Mouse (Mus musculus): ENCODE measurements around the gene Gm42957. TPM values are rescaled to one million over a fixed set of nuclear protein-coding genes. Genes with fewer than 3 reads are reported as not detected.

Gm42957 gene
- total and polyA plus RNA-seq, 3 experiments = 0.08 to 0.11 TPM; not detected in 1

DNA sequence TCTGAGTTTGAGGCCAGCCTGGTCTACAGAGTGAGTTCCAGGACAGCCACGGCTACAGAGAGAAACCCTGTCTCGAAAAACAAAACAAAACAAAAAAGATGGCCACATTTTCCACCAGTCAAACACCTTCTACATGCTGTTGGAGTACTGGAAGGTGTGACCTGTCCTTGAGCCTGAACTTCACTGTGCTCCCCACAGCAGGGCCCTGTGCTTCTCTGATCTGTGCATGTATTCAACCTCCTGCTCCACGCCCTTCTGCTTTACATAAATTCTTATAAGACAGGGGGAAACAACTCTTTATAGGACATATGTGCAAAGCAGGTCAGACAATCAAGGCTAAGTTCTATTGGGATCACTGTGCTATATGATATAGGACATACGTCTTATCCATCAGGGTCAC is 12.1 kb upstream of the Gm42957 start:
- Histone ChIP-seq H3K36me3 (replicated peaks in 1 of 2; ENCODE audit: control insufficient read depth in 1 of 2, insufficient read depth in 1 of 2, low read length in 1 of 2) (peaks cover 31 to 56% of the 10 kb centered on the region in 2 experiments), H3K27ac (ENCODE audit: insufficient read depth, low read depth) (no peak overlapping the region), H3K4me3 (replicated peaks in 1 of 3; ENCODE audit: low read depth in 2 of 3, low read length in 2 of 3, poor library complexity in 1 of 3) (no peak overlapping the region), H3K4me2 (ENCODE audit: insufficient read depth, low read depth, poor library complexity, severe bottlenecking) (no peak overlapping the region), H3K9ac (ENCODE audit: insufficient read depth, low read depth) (no peak overlapping the region), H3K4me1 (ENCODE audit: control insufficient read depth in 1 of 2, insufficient read depth in 2 of 2) (0 out of 4 replicates have a peak, but pooled peaks cover 0 to 6% of the 10 kb centered on the region in 2 experiments), H3K27me3 (replicated peaks) (no peaks in the 10 kb centered on the region), H3K79me2 (replicated peaks; ENCODE audit: control insufficient read depth, extremely low read depth, insufficient read depth, poor library complexity, severe bottlenecking) (no peaks in the 10 kb centered on the region; the same call in 1 of the 2 replicates), H3K9me3 (replicated peaks; ENCODE audit: low read length) (no peaks in the 10 kb centered on the region)
- no peak for TF ChIP-seq ELF1 (IDR thresholded peaks at IDR 0.05; ENCODE audit: low read depth, low read length)
- no peak for DNase-seq (ENCODE audit: extremely low read depth)
- in situ Hi-C loops (cut with MboI; ENCODE audit: low pct_ligation_motif_present, low pct_unique_long_range_greater_than_20kb, low sequenced_read_pairs) (no loop called here), dilution Hi-C loops (cut with MboI; ENCODE audit: extremely low pct_ligation_motif_present, extremely low pct_unique_long_range_greater_than_20kb, low sequenced_read_pairs) (no loop called here)

DNA sequence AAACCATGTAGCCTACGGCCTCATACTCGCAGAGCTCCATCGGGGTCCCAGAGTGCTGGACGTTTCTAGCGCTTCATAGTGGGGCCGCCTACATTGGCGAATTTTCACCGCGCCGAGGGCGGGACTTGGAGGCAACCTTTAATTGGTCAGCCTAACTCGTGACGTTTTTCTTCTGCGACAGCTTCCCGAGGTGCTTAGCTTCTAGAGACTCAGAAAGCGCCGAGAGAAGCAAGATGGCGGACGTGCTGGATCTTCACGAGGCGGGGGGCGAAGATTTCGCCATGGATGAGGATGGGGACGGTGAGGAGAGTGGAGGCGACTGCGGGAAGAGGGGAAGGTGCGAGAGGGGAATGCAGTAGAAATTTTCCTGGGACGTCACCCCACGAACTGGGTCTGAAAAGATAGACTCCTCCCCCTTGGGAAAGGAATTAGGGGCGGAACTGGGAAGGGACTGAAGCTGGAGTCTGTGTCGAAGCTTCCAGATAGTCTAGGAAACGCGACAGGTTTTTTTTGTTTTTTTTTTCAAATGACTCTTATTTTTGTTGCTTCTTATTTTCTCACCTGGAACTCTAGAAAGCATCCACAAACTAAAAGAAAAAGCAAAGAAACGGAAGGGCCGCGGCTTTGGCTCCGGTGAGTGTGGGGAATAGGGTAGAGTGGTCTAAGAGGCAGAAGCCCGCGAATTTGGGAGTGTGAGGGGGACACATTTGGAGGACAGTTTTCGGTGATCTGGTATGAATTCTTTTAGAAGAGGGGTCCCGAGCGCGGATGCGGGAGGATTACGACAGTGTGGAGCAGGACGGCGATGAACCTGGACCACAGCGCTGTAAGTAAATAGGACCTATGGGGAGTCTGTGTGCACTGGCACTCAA is 5.3 kb upstream of the Gm42957 start, which contains the start of gene Rbm8a:
Gene Rbm8a, plus strand, starts transcription at position 205 of the 872 bp plus-strand sequence.
- Histone ChIP-seq H3K36me3 (replicated peaks in 1 of 2; ENCODE audit: control insufficient read depth in 1 of 2, insufficient read depth in 1 of 2, low read length in 1 of 2) (peaks cover 15 to 36% of the 10 kb centered on the region in 2 experiments), H3K27ac (ENCODE audit: insufficient read depth, low read depth) (peak within 1 kb of the TSS; percentile 29; the same call in 1 of the 2 replicates), H3K27me3 (replicated peaks) (no peaks in the 10 kb centered on the region), H3K4me3 (replicated peaks in 1 of 3; ENCODE audit: low read depth in 2 of 3, low read length in 2 of 3, poor library complexity in 1 of 3) (peak within 1 kb of the TSS; percentile 77 to 88 (median 78)), H3K79me2 (replicated peaks; ENCODE audit: control insufficient read depth, extremely low read depth, insufficient read depth, poor library complexity, severe bottlenecking) (peaks cover 16% of the 10 kb centered on the region), H3K9ac (ENCODE audit: insufficient read depth, low read depth) (peak within 1 kb of the TSS; percentile 92), H3K4me1 (ENCODE audit: control insufficient read depth in 1 of 2, insufficient read depth in 2 of 2) (peaks cover 0 to 26% of the 10 kb centered on the region in 2 experiments; a peak in 2 of 4 replicates), H3K4me2 (ENCODE audit: insufficient read depth, low read depth, poor library complexity, severe bottlenecking) (peak within 1 kb of the TSS; percentile 98), H3K9me3 (replicated peaks; ENCODE audit: low read length) (no peaks in the 10 kb centered on the region)
- dilution Hi-C loops (cut with MboI; ENCODE audit: extremely low pct_ligation_motif_present, extremely low pct_unique_long_range_greater_than_20kb, low sequenced_read_pairs) = no loop called here
- no peak for TF ChIP-seq UBTF (IDR thresholded peaks at IDR 0.05; ENCODE audit: low read depth, low read length)
- TF ChIP-seq SMC3 (IDR thresholded peaks at IDR 0.05; ENCODE audit: low read depth, low read length) = no peak
- TF ChIP-seq EP300 (IDR thresholded peaks at IDR 0.05; ENCODE audit: low read length) = no peak; the same call in 1 of the 2 replicates
- no peak for TF ChIP-seq RCOR1 (conservative IDR thresholded peaks at IDR 0.05; ENCODE audit: low read depth, low read length)
- peak; percentile 93 for TF ChIP-seq POLR2A (IDR thresholded peaks at IDR 0.05; ENCODE audit: low read depth, low read length)
- TF ChIP-seq GABPA (IDR thresholded peaks at IDR 0.05; ENCODE audit: insufficient replicate concordance, low read depth, low read length) = peak; percentile 11; the same call in 1 of the 2 replicates
- peak; percentile 88; the same call in 1 of the 2 replicates for TF ChIP-seq KAT2A (IDR thresholded peaks at IDR 0.05; ENCODE audit: insufficient replicate concordance, low read length)
- TF ChIP-seq NELFE (IDR thresholded peaks at IDR 0.05; ENCODE audit: low read depth, low read length) = peak; percentile 94
- peak; percentile 82 for TF ChIP-seq MXI1 (IDR thresholded peaks at IDR 0.05; ENCODE audit: low read depth, low read length)
- TF ChIP-seq E2F4 (IDR thresholded peaks at IDR 0.05; ENCODE audit: insufficient replicate concordance, low read depth, low read length) = peak; percentile 91; the same call in 1 of the 2 replicates
- peak; percentile 58; the same call in 1 of the 2 replicates for TF ChIP-seq IRF4 (IDR thresholded peaks at IDR 0.05; ENCODE audit: low read depth, low read length)
- peak; percentile 78; the same call in 1 of the 2 replicates for TF ChIP-seq MEF2A (IDR thresholded peaks at IDR 0.05; ENCODE audit: borderline replicate concordance, low read depth, low read length)
- TF ChIP-seq TBP (conservative IDR thresholded peaks at IDR 0.05; ENCODE audit: low read depth, low read length) = peak; percentile 89
- peak; percentile 93 for TF ChIP-seq HCFC1 (IDR thresholded peaks at IDR 0.05; ENCODE audit: low read depth, low read length)
- TF ChIP-seq SIN3A (IDR thresholded peaks at IDR 0.05; ENCODE audit: low read length) = peak; percentile 94
- TF ChIP-seq POLR2AphosphoS2 (IDR thresholded peaks at IDR 0.05; ENCODE audit: low read depth, low read length) = peak; percentile 89
- TF ChIP-seq RAD21 (IDR thresholded peaks at IDR 0.05; ENCODE audit: low read depth, low read length) = no peak
- TF ChIP-seq MAX (IDR thresholded peaks at IDR 0.05; ENCODE audit: low read length) = peak; percentile 65
- peak; percentile 85 for TF ChIP-seq CHD2 (IDR thresholded peaks at IDR 0.05; ENCODE audit: low read length)
- no peak for TF ChIP-seq BHLHE40 (IDR thresholded peaks at IDR 0.05; ENCODE audit: low read depth, low read length)
- peak; percentile 90 for TF ChIP-seq ZMIZ1 (IDR thresholded peaks at IDR 0.05; ENCODE audit: low read depth, low read length)
- TF ChIP-seq ETS1 (conservative IDR thresholded peaks at IDR 0.05; ENCODE audit: low read depth, low read length) = peak; percentile 31; the same call in 1 of the 2 replicates
- no peak for TF ChIP-seq PAX5 (IDR thresholded peaks at IDR 0.05; ENCODE audit: low read length)
- peak; percentile 87 for TF ChIP-seq MYC (IDR thresholded peaks at IDR 0.05; ENCODE audit: low read depth, low read length)
- peak; percentile 67 for TF ChIP-seq ELF1 (IDR thresholded peaks at IDR 0.05; ENCODE audit: low read depth, low read length)
- peak; percentile 96 for TF ChIP-seq TCF12 (IDR thresholded peaks at IDR 0.05; ENCODE audit: low read depth, low read length)
- TF ChIP-seq NRF1 (IDR thresholded peaks at IDR 0.05; ENCODE audit: low read depth, low read length) = peak; percentile 66
- no peak for TF ChIP-seq CHD1 (IDR thresholded peaks at IDR 0.05; ENCODE audit: low read depth, low read length)
- DNase-seq (ENCODE audit: extremely low read depth) = peak; percentile 99
- in situ Hi-C loops (cut with MboI; ENCODE audit: low pct_ligation_motif_present, low pct_unique_long_range_greater_than_20kb, low sequenced_read_pairs) = loop anchor here (5.0 kb wide), 1 partner anchor 38 kb away; the partner anchor contains the start of gene Polr3gl
